Mouse (Mus musculus): Measurements from ENCODE around the gene Ano1.

DNA sequence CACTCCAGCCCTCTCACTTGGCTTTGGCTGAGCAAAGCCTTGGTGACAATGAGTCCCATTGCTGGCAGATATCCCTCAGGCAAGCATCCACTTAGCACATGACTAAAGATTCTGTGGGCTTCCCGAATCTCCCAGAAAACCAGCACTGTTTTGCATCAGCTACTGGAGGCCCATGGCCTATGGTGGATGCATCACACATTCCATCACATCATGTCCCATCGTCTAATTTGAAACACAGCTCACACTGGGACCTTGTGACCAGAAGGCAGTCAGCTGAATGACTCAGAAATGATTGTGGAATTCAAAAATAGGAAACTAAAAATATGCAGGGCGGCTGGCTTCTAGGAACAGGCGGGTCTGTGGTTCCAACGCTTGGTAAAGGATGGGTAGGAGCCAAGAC lies 173.9 kb downstream of the Ano1 start:
- no peak for TF ChIP-seq CTCF (IDR thresholded peaks at IDR 0.05)
- no peak for TF ChIP-seq EP300 (IDR thresholded peaks at IDR 0.05)
